Mouse (Mus musculus) liver, embryonic 14.5 days (tissue): ENCODE measurements around the gene Angptl4. TPM values are rescaled to one million over a fixed set of nuclear protein-coding genes. Genes with fewer than 3 reads are reported as not detected.

Source experiments
- ATAC-seq: fragments of 200-750 bp; cut with Nextera tagmentation; 2 replicates; pipeline ENCODE4 v1.8.0; 2017; ENCODE audit warnings: moderate number of reproducible peaks, mild to moderate bottlenecking, moderate library complexity; ENCODE audit not compliant: insufficient read depth
- DNase-seq, 3 experiments: peaks; one replicate each; pipeline ENCODE4 v3.0.0-alpha.2; 2012 to 2013; ENCODE audit warnings: low read depth in 3 of 3, low spot score in 3 of 3
- H3K27ac ChIP-seq: fragments of 300-500 bp; sonication (generic); 2 replicates; pipeline ENCODE4 v1.5.1; 2014; ENCODE audit warnings: moderate library complexity, mild to moderate bottlenecking, control low read depth, inconsistent platforms
- H3K27me3 ChIP-seq: fragments of 300-500 bp; sonication (generic); 2 replicates; pipeline ENCODE4 v1.6.1; 2014; ENCODE audit warnings: mild to moderate bottlenecking, low read length, moderate library complexity; ENCODE audit not compliant: control insufficient read depth, insufficient read depth
- H3K36me3 ChIP-seq: fragments of 300-500 bp; sonication (generic); replicated peaks from 2 replicates; pipeline ENCODE4 v1.6.1; 2014; ENCODE audit warnings: low read depth; ENCODE audit not compliant: control insufficient read depth, insufficient read depth
- H3K4me1 ChIP-seq, 2 experiments: fragments of 200-500 bp in 1 of 2; fragments of 300-500 bp in 1 of 2; sonication (generic) in 1 of 2; replicated peaks; 2 replicates each; pipeline ENCODE4 v1.6.1; 2012 to 2014; ENCODE audit warnings: antibody characterized with exemption in 1 of 2, inconsistent platforms in 1 of 2, low read length in 1 of 2; ENCODE audit not compliant: control insufficient read depth in 2 of 2, insufficient read depth in 2 of 2
- H3K4me2 ChIP-seq: fragments of 300-500 bp; sonication (generic); 2 replicates; pipeline ENCODE4 v1.6.1; 2014; ENCODE audit warnings: low read depth, mild to moderate bottlenecking, control low read depth, moderate library complexity
- H3K4me3 ChIP-seq, 2 experiments: fragments of 200-500 bp in 1 of 2; fragments of 300-500 bp in 1 of 2; sonication (generic) in 1 of 2; 2 replicates each; pipeline ENCODE4 v1.5.1; 2012 to 2014; ENCODE audit warnings: low read depth in 2 of 2, low read length in 2 of 2, mild to moderate bottlenecking in 2 of 2, control low read depth in 1 of 2, inconsistent platforms in 1 of 2, moderate library complexity in 1 of 2; ENCODE audit not compliant: insufficient read depth in 1 of 2
- H3K9ac ChIP-seq: fragments of 300-500 bp; sonication (generic); replicated peaks from 2 replicates; pipeline ENCODE4 v1.6.1; 2014; ENCODE audit warnings: mild to moderate bottlenecking, control low read depth, moderate library complexity
- H3K9me3 ChIP-seq: fragments of 300-500 bp; sonication (generic); 2 replicates; pipeline ENCODE4 v1.6.1; 2016; ENCODE audit warnings: low read length, mixed read lengths; ENCODE audit not compliant: control insufficient read depth
- CTCF ChIP-seq: IDR thresholded peaks from 2 replicates; pipeline ENCODE4 v1.5.1; 2016; ENCODE audit warnings: antibody characterized with exemption, low read depth, control low read depth
- EP300 ChIP-seq: IDR thresholded peaks from 2 replicates; pipeline ENCODE4 v1.6.1; 2016; ENCODE audit warnings: antibody characterized with exemption, low read depth
- WGBS: fragments of 180-500 bp; shearing (Covaris S2); extraction: QIAGEN DNeasy Blood & Tissue Kit; methylation state at CpG from one replicate; pipeline ENCODE4 v1.1.7; 2014; ENCODE audit not compliant: insufficient replicate concordance; 5-methylcytosine and 5-hydroxymethylcytosine counted together
- polyA plus RNA-seq, 2 experiments: library from polyadenylated mRNA; depleted of rRNA in 1 of 2; stranded (reverse) in 1 of 2; unstranded in 1 of 2; fragments of >200 nt; fragmentation: Nextera tagmentation in 1 of 2; extraction: Ambion mirVana in 1 of 2; gene quantifications; 2 replicates each; pipeline versions ENCODE4 v1.2.1 to v1.2.3; 2012 to 2014

Angptl4 gene
- polyA plus RNA-seq, 2 experiments = 6.3 to 12.8 TPM

DNA sequence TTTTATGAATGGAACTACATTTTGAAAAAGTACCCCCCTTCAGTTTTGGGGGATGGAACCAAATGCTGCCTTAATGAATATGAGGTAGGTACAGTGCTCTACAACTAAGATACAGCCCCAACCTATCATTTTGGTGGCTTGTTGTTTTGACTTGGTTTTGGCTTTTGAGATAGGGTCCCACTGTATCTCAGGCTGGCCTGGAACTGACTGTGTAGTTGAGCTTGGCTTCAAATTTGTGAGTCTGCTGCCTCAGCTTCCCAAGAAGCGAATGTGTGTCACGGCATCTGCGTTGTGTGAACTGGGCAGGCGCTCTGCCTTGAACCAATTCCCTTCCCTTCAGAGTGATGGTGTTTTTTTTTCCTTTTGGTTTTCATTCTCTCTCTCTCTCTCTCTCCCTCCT, 10.0 kb downstream of the Angptl4 start:
- no peak overlapping the region for H3K9ac ChIP-seq
- peaks cover 9% of the 10 kb centered on the region for H3K36me3 ChIP-seq
- no peak overlapping the region for H3K4me3 ChIP-seq
- H3K9me3 ChIP-seq = no peaks in the 10 kb centered on the region
- ATAC-seq = no peak
- TF ChIP-seq CTCF = no peak
- no peak for TF ChIP-seq EP300
- DNase-seq = no peak
- 75% methylated on average over 4 of the region's 4 CpGs for WGBS
- no peaks in the 10 kb centered on the region for H3K27me3 ChIP-seq
- H3K27ac ChIP-seq = no peak overlapping the region
- no peak overlapping the region for H3K4me2 ChIP-seq
- no peaks in the 10 kb centered on the region for H3K4me1 ChIP-seq

DNA sequence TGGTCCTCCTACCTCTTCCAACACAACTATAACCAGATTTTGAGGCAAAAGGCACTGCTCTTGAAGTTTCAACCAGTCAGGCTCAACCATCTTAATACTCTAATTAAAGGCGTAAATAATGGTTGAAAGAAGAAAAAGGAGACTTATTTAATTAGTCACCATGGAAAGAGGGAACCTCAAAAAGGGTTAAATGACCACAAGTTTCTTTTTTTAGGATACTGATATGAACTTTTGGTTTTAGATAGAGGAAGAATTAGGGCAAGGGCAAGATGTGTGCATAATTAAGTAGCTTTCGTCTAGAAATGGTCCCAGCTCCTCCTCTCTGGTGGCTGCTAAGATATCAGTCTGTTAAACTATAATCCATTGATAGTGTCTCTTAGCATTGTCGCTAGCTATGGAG, 15.2 kb downstream of the Angptl4 start:
- ATAC-seq (no peak), DNase-seq (no peak)
- WGBS = 33% methylated on average over 3 of the region's 3 CpGs
- Histone ChIP-seq H3K27me3 (no peaks in the 10 kb centered on the region), H3K4me1 (no peaks in the 10 kb centered on the region), H3K36me3 (no peaks in the 10 kb centered on the region), H3K4me2 (no peak overlapping the region), H3K27ac (no peak overlapping the region), H3K4me3 (no peak overlapping the region), H3K9ac (no peak overlapping the region), H3K9me3 (no peaks in the 10 kb centered on the region)
- TF ChIP-seq EP300 (no peak), CTCF (no peak)

DNA sequence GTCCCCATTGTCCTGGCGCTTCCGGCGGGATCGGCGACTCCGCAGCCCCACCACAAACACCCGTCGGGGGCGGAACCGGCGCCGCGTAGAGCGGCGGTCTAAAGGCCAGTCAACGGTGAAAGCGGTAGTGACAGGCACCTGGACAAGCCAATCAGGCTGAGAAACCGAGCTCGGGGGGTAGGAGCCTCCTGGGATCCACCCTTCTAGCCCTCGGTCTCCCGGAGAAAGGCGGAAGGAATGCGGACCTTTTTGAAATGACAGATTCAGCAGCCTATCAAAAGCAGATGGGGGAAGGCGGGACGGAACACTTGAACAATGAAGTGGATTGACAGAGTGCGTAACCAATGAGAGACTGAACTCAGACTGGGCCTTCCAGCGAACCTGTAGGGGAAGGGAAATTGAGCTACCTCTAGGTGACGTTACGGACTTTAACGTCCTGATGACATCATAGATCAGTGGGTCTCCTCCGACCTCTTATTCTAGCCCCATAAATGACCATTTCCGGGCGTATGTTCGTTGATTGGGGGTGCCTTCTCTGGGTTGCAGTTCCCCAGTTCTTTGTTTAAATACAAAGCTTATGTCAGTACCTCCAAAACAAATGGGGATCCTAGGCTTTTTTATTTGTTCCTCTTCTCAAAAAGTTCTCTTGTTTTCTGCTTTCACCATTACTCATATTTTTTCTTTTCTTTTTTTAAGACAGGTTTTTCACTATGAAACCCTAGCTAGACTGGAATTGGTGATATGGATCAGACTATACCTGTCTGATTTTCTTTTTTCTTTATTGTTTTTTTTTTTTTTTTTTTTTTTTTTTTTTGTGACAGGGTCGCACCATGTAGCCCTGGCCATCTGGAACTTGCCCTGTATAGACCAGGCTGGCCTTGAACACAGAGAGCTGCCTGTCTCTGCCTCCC, 21.1 kb downstream of the Angptl4 start, which contains the start of gene Rab11b:
Rab11b (minus strand) TSS at position 276 of the 911 bp plus-strand sequence.
- peak; percentile 100 for DNase-seq
- peak within 1 kb of the TSS; percentile 100 for H3K9ac ChIP-seq
- no peaks in the 10 kb centered on the region for H3K27me3 ChIP-seq
- peak within 1 kb of the TSS; percentile 97 for H3K4me2 ChIP-seq
- H3K36me3 ChIP-seq = peaks cover 9% of the 10 kb centered on the region; the same call in 1 of the 2 replicates
- peaks cover 22 to 30% of the 10 kb centered on the region in 2 experiments for H3K4me1 ChIP-seq
- H3K4me3 ChIP-seq = peak within 1 kb of the TSS; percentile 73 to 95
- TF ChIP-seq EP300 (no peak; the same call in 1 of the 2 replicates), CTCF (0 out of 2 replicates have a peak, but pooled peaks have one; percentile 21)
- H3K9me3 ChIP-seq = no peaks in the 10 kb centered on the region
- peak within 1 kb of the TSS; percentile 100 for H3K27ac ChIP-seq
- 3% methylated on average over 35 of the region's 35 CpGs for WGBS
- ATAC-seq = peak; percentile 97

DNA sequence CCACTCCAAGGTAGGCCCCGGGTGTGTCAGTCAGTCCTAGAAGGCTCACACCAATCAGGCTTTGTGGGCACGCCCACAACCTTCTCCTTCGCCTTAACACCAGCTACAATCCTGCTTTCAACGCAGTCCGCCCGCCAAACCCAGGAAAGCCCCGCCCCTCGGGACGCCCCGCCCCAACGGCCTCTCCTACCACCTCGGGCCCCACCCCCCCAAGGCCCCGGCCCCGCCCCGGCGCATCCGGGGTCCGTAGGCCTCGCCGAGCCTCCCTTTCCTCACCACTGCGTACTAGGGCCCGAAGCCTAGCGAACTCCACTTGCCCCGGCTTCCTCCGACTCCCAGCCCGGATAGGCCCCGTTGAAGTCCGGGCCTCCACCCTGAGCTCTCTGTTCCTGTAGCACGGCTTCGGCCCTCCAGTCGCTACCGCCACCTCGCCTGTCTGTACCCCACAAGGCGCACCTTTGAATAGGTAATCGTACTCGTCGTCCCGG, 21.8 kb downstream of the Angptl4 start:
- H3K4me1 ChIP-seq = peaks cover 22 to 30% of the 10 kb centered on the region in 2 experiments
- ATAC-seq (peak; percentile 83), DNase-seq (peak; percentile 92 to 93 (median 92))
- 1% methylated on average over 38 of the region's 38 CpGs for WGBS
- peak overlapping the region; percentile 73 to 95 for H3K4me3 ChIP-seq
- peak overlapping the region; percentile 100 for H3K27ac ChIP-seq
- H3K36me3 ChIP-seq = peaks cover 9% of the 10 kb centered on the region; the same call in 1 of the 2 replicates
- peak overlapping the region; percentile 100 for H3K9ac ChIP-seq
- H3K9me3 ChIP-seq = no peaks in the 10 kb centered on the region
- no peaks in the 10 kb centered on the region for H3K27me3 ChIP-seq
- H3K4me2 ChIP-seq = peak overlapping the region; percentile 97
- TF ChIP-seq EP300 = no peak

DNA sequence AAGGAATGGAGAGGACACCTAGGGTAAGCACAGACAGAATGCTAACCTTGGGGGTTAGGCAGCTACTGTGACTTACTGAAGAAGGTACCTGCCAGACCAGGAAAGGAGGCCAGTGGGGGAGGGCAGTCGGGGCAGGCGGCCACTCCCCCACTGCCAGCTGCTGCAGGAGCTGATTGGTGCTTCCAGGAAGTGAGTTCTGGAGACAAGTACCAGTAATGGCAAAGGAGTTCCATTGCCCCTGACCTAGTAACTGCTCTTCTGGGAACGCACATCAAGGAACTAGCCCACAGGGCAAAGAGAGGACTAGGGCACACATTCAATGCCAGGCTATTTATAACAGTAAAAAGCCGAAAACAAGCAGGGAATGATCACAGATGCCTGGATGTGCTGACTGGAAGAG, 24.4 kb downstream of the Angptl4 start:
- TF ChIP-seq CTCF (no peak), EP300 (no peak)
- no peaks in the 10 kb centered on the region for H3K27me3 ChIP-seq
- peaks cover 22 to 32% of the 10 kb centered on the region in 2 experiments for H3K4me1 ChIP-seq
- H3K36me3 ChIP-seq = peaks cover 9% of the 10 kb centered on the region; the same call in 1 of the 2 replicates
- ATAC-seq (no peak), DNase-seq (no peak)
- H3K27ac ChIP-seq = no peak overlapping the region
- WGBS = 43% methylated on average over 4 of the region's 4 CpGs
- H3K9ac ChIP-seq = no peak overlapping the region
- no peaks in the 10 kb centered on the region for H3K9me3 ChIP-seq
- peak overlapping the region; percentile 3; the same call in 1 of the 2 replicates for H3K4me2 ChIP-seq
- no peak overlapping the region for H3K4me3 ChIP-seq
